Mouse (Mus musculus): ENCODE results near the gene Ccdc149.

The Ccdc149 gene

GRCm38 (mm10) chr5:52470991-52471801, at the start of gene Ccdc149:
TSS of gene Ccdc149 (minus strand) at chr5:52471521.
- peak; percentile 65 to 73 for DNase-seq (ENCODE audit: low spot score in 2 of 2)

- DNase-seq (ENCODE audit: low spot score in 2 of 2) = no peak
Measured at GRCm38 (mm10) chr5:52519921-52520320, 48.6 kb upstream of the Ccdc149 start.

GRCm38 (mm10) chr5:52516072-52516476, 44.8 kb upstream of the Ccdc149 start:
- DNase-seq (ENCODE audit: low spot score in 2 of 2) = peak in 1 of 2 experiments; percentile 17

- DNase-seq (ENCODE audit: low spot score in 2 of 2) = peak; percentile 61 to 79
Measured at GRCm38 (mm10) chr5:52515246-52516021, 44.1 kb upstream of the Ccdc149 start.

GRCm38 (mm10) chr5:52511089-52511488, 39.8 kb upstream of the Ccdc149 start:
- no peak for DNase-seq (ENCODE audit: low spot score in 2 of 2)

GRCm38 (mm10) chr5:52509416-52509815, 38.1 kb upstream of the Ccdc149 start:
- no peak for DNase-seq (ENCODE audit: low spot score in 2 of 2)

- DNase-seq (ENCODE audit: low spot score in 2 of 2) = no peak
Measured at GRCm38 (mm10) chr5:52504666-52505065, 33.3 kb upstream of the Ccdc149 start.

GRCm38 (mm10) chr5:52504148-52504547, 32.8 kb upstream of the Ccdc149 start:
- no peak for DNase-seq (ENCODE audit: low spot score in 2 of 2)

- DNase-seq (ENCODE audit: low spot score in 2 of 2) = no peak
Measured at GRCm38 (mm10) chr5:52495671-52496070, 24.4 kb upstream of the Ccdc149 start.

- DNase-seq (ENCODE audit: low spot score in 2 of 2) = no peak
Measured at GRCm38 (mm10) chr5:52491496-52491895, 20.2 kb upstream of the Ccdc149 start.

- no peak for DNase-seq (ENCODE audit: low spot score in 2 of 2)
Measured at GRCm38 (mm10) chr5:52487559-52488430, 16.5 kb upstream of the Ccdc149 start.

- DNase-seq (ENCODE audit: low spot score in 2 of 2) = no peak
Measured at GRCm38 (mm10) chr5:52476826-52477225, 5.5 kb upstream of the Ccdc149 start.

GRCm38 (mm10) chr5:52476292-52476701, 5.0 kb upstream of the Ccdc149 start:
- DNase-seq (ENCODE audit: low spot score in 2 of 2) = peak; percentile 53 to 73

- no peak for DNase-seq (ENCODE audit: low spot score in 2 of 2)
Measured at GRCm38 (mm10) chr5:52473988-52474387, 2.7 kb upstream of the Ccdc149 start.

- no peak for DNase-seq (ENCODE audit: low spot score in 2 of 2)
Measured at GRCm38 (mm10) chr5:52470551-52470950, 770 bp downstream of the Ccdc149 start.

GRCm38 (mm10) chr5:52467841-52468240, 3.5 kb downstream of the Ccdc149 start:
- DNase-seq (ENCODE audit: low spot score in 2 of 2) = no peak

- DNase-seq (ENCODE audit: low spot score in 2 of 2) = no peak
Measured at GRCm38 (mm10) chr5:52462447-52462846, 8.9 kb downstream of the Ccdc149 start.

- no peak for DNase-seq (ENCODE audit: low spot score in 2 of 2)
Measured at GRCm38 (mm10) chr5:52461434-52462124, 9.7 kb downstream of the Ccdc149 start.

- no peak for DNase-seq (ENCODE audit: low spot score in 2 of 2)
Measured at GRCm38 (mm10) chr5:52459308-52459707, 12.0 kb downstream of the Ccdc149 start.

GRCm38 (mm10) chr5:52457154-52457553, 14.2 kb downstream of the Ccdc149 start:
- no peak for DNase-seq (ENCODE audit: low spot score in 2 of 2)

GRCm38 (mm10) chr5:52450821-52451220, 20.5 kb downstream of the Ccdc149 start:
- no peak for DNase-seq (ENCODE audit: low spot score in 2 of 2)

All from cerebellum, postnatal 4 days (tissue).